Mouse (Mus musculus): ENCODE measurements around the gene Dlg2.

DNA sequence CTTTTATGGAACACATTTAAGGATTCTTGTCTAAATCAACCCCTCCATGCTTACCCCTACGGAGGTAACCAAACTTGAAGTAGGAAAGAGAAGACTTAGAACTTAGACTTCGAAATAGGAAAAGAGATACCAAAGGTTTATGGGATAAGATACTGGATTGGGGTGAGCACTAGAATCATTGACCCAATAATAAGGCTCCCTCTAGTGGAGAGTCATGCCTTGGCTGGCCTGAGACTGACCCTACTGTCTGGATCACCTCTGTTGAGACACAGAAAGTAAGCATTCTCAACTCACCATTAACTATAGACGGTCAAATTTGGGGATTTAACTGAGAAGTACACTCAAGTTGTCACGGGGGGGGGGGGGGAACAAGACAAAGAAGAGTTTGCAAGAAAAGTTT, 1847.2 kb downstream of the Dlg2 start:
- TF ChIP-seq CTCF (IDR thresholded peaks at IDR 0.05) (peak; percentile 74), POLR2A (IDR thresholded peaks at IDR 0.05; ENCODE audit: insufficient read depth, low read depth, low read length) (no peak)
